Mouse (Mus musculus): ENCODE measurements around the gene Dhrs3.

The Dhrs3 gene

GRCm38 (mm10) chr4:144898036-144898649, 5.5 kb downstream of the Dhrs3 start:
- no peak for DNase-seq (ENCODE audit: low read depth, low spot score)

- no peak for DNase-seq (ENCODE audit: low read depth, low spot score)
Observed at GRCm38 (mm10) chr4:144898737-144899136, 6.1 kb downstream of the Dhrs3 start.

DNA sequence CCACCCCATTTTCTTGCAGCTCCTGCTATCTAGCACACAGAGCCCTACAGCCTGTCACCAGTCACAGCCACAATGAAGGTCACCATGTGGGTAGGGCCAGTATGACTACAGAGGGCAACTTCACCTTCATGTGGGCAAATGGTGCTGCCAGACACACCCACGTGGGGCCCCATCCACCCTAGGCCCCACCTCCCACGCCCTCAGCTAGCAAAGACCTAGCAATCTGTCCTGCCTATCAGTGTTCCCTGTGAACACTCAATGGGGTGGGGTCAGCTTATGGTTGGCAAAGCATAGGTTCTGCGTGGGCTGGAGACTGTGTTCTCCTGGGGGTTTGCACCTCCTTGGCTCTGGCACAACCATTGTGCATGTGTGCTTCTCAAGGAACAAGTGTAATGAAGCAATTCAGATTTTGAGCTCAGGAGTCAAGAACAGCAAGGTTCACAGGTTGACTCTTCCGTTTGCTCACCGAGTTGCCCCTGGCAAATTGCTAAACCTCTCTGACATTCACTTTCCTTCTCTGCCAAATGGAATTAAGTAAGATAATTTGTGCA, 9.0 kb downstream of the Dhrs3 start:
- no peak for DNase-seq (ENCODE audit: low read depth, low spot score)

GRCm38 (mm10) chr4:144903088-144903487, 10.5 kb downstream of the Dhrs3 start:
- no peak for DNase-seq (ENCODE audit: low read depth, low spot score)

- DNase-seq (ENCODE audit: low read depth, low spot score) = no peak
Observed at GRCm38 (mm10) chr4:144903932-144904331, 11.3 kb downstream of the Dhrs3 start.

DNA sequence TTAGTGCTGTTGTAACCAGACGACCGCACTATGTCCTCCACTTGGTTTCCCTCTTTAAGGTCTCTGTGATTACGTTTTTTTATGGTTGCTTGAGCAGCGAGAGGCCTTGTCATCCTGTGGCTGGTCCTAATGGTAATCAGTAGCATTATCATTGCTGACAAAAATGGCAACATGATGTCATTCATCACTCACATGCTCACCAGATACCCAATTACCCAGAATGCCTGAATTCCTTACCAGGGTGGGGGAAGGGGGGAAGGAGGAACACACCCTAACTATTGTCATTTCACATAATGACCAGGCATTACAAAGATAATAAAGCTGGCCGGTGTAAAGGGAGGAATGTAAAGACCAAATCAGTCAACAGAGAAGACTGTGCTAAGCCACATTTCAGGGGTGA, 12.5 kb downstream of the Dhrs3 start:
- DNase-seq (ENCODE audit: low read depth, low spot score) = no peak

DNA sequence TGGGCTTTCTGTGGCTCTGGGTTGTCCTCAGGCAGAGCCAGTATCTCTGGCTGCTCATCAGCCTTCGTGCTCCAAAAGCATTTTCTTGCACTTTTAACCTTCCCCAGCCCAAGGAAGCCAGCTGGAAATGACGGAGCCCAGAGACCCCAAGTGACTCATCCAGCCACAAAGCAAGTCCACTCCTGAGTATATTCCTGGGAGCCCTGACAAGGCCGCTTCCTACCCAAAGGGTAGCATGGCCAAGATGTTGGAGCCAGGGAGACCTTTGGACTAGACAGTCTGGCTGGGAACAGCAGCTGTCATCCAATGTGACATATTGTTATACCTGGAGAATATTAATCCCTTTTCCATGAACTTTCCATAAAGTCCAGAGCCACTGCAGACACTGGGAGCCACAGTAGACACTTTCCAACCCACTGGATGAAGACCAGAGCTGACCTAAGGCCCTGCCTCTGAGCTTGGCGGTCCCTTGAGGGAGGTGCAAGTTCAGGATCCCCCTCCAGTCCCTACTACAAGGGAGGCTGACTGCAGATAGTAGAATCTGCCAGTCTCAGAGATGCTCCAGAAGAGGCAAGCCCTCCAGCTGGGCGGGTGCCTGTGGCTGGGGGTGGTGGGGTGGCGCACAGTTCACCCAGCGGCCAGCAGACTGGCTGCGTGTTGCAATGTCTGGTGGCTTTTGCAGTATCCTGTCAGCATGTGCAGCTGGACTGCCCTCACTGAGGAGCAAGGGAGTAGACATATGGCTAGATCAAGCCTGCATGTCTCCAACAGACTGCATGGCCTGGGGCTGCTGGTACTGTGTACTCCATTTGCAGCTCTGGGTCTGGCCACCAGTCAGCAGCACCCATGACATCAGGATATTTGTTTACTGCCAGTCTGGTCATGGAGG, 13.6 kb downstream of the Dhrs3 start:
- DNase-seq (ENCODE audit: low read depth, low spot score) = no peak

GRCm38 (mm10) chr4:144906978-144907703, 14.5 kb downstream of the Dhrs3 start:
- DNase-seq (ENCODE audit: low read depth, low spot score) = no peak

DNA sequence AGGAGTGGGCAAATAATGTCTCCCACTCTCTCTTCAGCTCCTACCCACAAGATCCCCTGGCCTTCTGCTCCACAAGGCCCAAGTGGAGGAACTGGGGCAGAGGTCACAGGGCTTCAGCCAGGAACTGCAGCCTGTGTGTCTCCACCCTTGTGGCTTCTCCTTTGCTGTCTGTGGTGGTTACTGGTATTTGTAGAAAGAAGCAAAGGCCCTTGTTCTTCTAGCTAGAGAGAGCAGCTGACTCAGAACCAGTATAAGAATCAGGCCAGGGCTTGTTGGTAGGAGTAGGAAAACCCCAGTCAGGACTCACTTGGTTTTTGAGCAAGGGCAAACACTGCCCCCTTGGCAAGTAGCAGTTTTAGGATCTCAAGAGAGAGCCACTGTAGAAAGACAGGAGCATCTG, 16.2 kb downstream of the Dhrs3 start:
- no peak for DNase-seq (ENCODE audit: low read depth, low spot score)

- DNase-seq (ENCODE audit: low read depth, low spot score) = no peak
Observed at GRCm38 (mm10) chr4:144910281-144910680, 17.7 kb downstream of the Dhrs3 start.

DNA sequence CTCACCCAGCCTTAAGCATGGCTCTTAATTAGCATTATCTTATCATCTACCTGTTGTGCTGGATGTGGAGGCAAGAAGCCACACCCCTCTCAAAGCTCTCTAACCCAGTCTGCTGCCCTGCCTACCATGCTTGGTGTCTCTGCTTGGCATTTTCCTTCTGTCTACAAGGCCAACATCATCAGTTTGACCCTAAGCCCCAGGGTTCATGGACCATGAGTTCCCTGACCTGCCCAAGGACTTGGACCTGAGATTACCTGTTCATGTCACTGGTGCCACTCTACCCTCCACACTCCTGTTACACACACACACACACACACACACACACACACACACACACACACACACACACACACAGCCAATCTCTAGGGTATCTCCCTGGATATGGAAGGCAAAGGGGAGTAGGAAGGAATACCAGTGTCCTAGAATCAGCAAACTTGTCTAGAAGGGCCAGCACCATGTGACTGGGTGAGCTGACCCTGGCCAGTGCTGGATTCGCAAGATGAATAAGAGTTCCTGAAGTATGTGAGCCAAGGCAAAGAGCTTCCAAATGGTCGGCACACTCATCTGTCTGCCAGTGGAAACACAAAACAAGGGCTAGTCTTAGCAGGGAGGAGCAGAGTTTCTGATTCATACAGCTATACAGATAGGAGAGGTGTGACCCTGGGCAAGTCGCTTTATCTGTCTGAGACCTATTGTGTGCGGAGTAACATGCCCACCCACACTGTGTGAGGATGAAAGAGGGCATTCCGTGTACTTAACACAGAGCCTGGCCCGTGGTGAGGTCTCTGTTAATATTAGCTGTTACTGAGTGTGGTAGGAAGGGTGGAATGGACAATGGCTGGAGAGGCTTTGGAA, 20.9 kb downstream of the Dhrs3 start:
- DNase-seq (ENCODE audit: low read depth, low spot score) = no peak

GRCm38 (mm10) chr4:144916520-144916919, 23.9 kb downstream of the Dhrs3 start:
- no peak for DNase-seq (ENCODE audit: low read depth, low spot score)

DNA sequence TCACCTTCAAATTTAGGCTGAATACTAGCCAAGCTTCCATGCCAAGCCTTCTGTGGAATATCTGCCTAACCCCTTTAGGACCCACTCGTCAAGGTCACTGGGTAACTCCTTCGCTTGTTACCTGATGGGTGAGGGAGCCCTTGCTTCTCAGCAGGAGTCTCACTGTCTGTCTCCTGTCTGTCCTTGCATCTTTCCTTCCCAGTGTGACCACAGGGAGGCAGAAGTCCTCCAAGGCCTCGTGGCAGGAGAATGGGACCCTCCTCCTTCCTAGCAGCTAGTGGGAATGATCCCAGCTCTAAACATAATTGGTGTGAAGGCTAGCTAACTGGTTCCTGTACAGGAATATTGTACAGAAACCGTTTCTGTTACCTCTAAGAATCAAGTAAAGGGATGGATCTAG, 24.5 kb downstream of the Dhrs3 start:
- DNase-seq (ENCODE audit: low read depth, low spot score) = no peak

GRCm38 (mm10) chr4:144918501-144918900, 25.9 kb downstream of the Dhrs3 start:
- no peak for DNase-seq (ENCODE audit: low read depth, low spot score)

- no peak for DNase-seq (ENCODE audit: low read depth, low spot score)
Observed at GRCm38 (mm10) chr4:144928693-144929436, 36.2 kb downstream of the Dhrs3 start.

GRCm38 (mm10) chr4:144929811-144930221, 37.2 kb downstream of the Dhrs3 start:
- no peak for DNase-seq (ENCODE audit: low read depth, low spot score)

DNA sequence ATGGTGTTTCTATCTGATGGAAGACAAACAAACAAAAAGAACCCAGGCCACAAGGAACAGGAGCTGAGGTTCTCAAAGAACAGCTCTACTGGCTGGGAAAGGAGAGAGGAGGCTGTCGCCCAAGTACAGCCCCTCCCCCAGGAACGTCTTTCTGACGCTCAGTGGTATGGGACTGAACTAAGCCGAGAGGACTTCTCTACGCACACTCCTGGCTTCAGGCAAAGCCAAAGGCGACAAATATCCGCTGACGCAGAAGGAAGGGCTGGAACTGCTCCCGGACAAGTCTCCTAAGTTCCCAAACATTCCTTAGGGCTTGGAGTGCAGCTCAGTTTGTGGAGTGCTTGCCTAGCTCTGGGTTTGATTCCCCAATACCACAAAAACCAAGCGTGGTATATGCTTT, 37.7 kb downstream of the Dhrs3 start:
- no peak for DNase-seq (ENCODE audit: low read depth, low spot score)

GRCm38 (mm10) chr4:144931167-144931566, 38.5 kb downstream of the Dhrs3 start:
- DNase-seq (ENCODE audit: low read depth, low spot score) = no peak

DNA sequence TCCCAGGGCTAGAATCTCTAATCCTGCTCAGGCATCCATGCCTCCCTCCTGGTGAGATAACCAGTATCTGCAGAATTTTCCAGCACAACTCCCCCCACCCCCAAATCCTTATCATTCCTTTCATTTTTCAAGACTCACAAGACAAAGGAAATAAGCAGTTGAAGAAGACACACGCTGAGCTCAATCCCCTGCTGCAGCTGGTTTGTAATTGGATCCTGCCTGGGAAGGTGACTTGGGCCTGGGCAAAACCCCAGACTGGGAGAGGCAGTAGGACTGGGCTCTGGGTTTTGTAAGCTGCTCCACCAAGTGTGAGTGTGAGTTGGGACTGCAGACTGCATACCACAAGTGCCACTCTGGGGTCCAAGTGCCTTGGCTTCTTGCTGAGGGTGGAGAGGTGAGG, 41.9 kb downstream of the Dhrs3 start:
- no peak for DNase-seq (ENCODE audit: low read depth, low spot score)

GRCm38 (mm10) chr4:144936563-144937154, 44.0 kb downstream of the Dhrs3 start:
- DNase-seq (ENCODE audit: low read depth, low spot score) = no peak
